Mouse (Mus musculus): ENCODE data around the gene Tepsin. TPM values are rescaled to one million over a fixed set of nuclear protein-coding genes. Genes with fewer than 3 reads are reported as not detected.

Tepsin gene
- polyA plus RNA-seq (2015; fragmentation: Nextera tagmentation; extraction: Ambion mirVana), result 17.7 and 19.0 TPM in 2 replicates

- peak within 1 kb of the TSS; percentile 86 for H3K9ac ChIP-seq
- peak; percentile 98 for ATAC-seq (ENCODE audit: insufficient read depth, low FRiP score, low read depth)
- under 1% methylated on average over 77 of the region's 77 CpGs for WGBS
- H3K4me1 ChIP-seq, result peaks cover 18% of the 10 kb centered on the region
- H3K9me3 ChIP-seq, result no peaks in the 10 kb centered on the region
- H3K36me3 ChIP-seq, result peaks cover 16% of the 10 kb centered on the region
- H3K27me3 ChIP-seq (replicated peaks), result no peaks in the 10 kb centered on the region
- H3K4me2 ChIP-seq, result peak within 1 kb of the TSS; percentile 89
- peak within 1 kb of the TSS; percentile 84 for H3K4me3 ChIP-seq (replicated peaks)
- peak within 1 kb of the TSS; percentile 96 for H3K27ac ChIP-seq
Observed at GRCm38 (mm10) chr11:120098588-120099511, at the start of gene Tepsin, which contains the start of gene Ndufaf8. Gene Tepsin (minus strand): TSS chr11:120098731. Gene Ndufaf8 (plus strand): TSS chr11:120098928.

- H3K9ac ChIP-seq, result no peak overlapping the region
- no peak for ATAC-seq (ENCODE audit: insufficient read depth, low FRiP score, low read depth)
- 0 out of 2 replicates have a peak overlapping the region, but pooled peaks have one; percentile 23 for H3K27ac ChIP-seq
Observed at GRCm38 (mm10) chr11:120143708-120144497, 45.4 kb upstream of the Tepsin start.

GRCm38 (mm10) chr11:120142601-120143051, 44.1 kb upstream of the Tepsin start:
- H3K4me1 ChIP-seq, result peaks cover 21% of the 10 kb centered on the region
- 75% methylated on average over 3 of the region's 3 CpGs for WGBS
- H3K27ac ChIP-seq, result peak overlapping the region; percentile 23
- no peaks in the 10 kb centered on the region for H3K36me3 ChIP-seq
- no peak overlapping the region for H3K4me2 ChIP-seq
- no peak overlapping the region for H3K9ac ChIP-seq
- no peak overlapping the region for H3K4me3 ChIP-seq (replicated peaks)
- no peaks in the 10 kb centered on the region for H3K27me3 ChIP-seq (replicated peaks)
- ATAC-seq (ENCODE audit: insufficient read depth, low FRiP score, low read depth), result peak; percentile 65
- H3K9me3 ChIP-seq, result no peaks in the 10 kb centered on the region

More at GRCm38 (mm10) chr11:120143708-120144497, 45.4 kb upstream of the Tepsin start:
- 61% methylated on average over 13 of the region's 13 CpGs for WGBS
- Histone ChIP-seq H3K4me2 (no peak overlapping the region), H3K4me3 (replicated peaks) (no peak overlapping the region), H3K27me3 (replicated peaks) (no peaks in the 10 kb centered on the region), H3K9me3 (no peaks in the 10 kb centered on the region), H3K36me3 (no peaks in the 10 kb centered on the region), H3K4me1 (peaks cover 23% of the 10 kb centered on the region)

GRCm38 (mm10) chr11:120140255-120140654, 41.7 kb upstream of the Tepsin start:
- Histone ChIP-seq H3K9ac (no peak overlapping the region), H3K4me3 (replicated peaks) (no peak overlapping the region), H3K27ac (no peak overlapping the region), H3K4me1 (peaks cover 37% of the 10 kb centered on the region), H3K9me3 (no peaks in the 10 kb centered on the region), H3K36me3 (no peaks in the 10 kb centered on the region), H3K4me2 (no peak overlapping the region), H3K27me3 (replicated peaks) (no peaks in the 10 kb centered on the region)
- no peak for ATAC-seq (ENCODE audit: insufficient read depth, low FRiP score, low read depth)
- 70% methylated on average over 6 of the region's 6 CpGs for WGBS

GRCm38 (mm10) chr11:120139309-120139731, 40.8 kb upstream of the Tepsin start:
- no peak overlapping the region for H3K9ac ChIP-seq
- H3K27ac ChIP-seq, result no peak overlapping the region
- H3K27me3 ChIP-seq (replicated peaks), result no peaks in the 10 kb centered on the region
- H3K4me1 ChIP-seq, result peaks cover 44% of the 10 kb centered on the region
- no peaks in the 10 kb centered on the region for H3K9me3 ChIP-seq
- no peak overlapping the region for H3K4me3 ChIP-seq (replicated peaks)
- no peak overlapping the region for H3K4me2 ChIP-seq
- no peak for ATAC-seq (ENCODE audit: insufficient read depth, low FRiP score, low read depth)
- 78% methylated on average over 10 of the region's 10 CpGs for WGBS
- no peaks in the 10 kb centered on the region for H3K36me3 ChIP-seq

- Histone ChIP-seq H3K9me3 (no peaks in the 10 kb centered on the region), H3K4me1 (peaks cover 34% of the 10 kb centered on the region), H3K4me3 (replicated peaks) (no peak overlapping the region), H3K9ac (no peak overlapping the region), H3K36me3 (no peaks in the 10 kb centered on the region), H3K4me2 (peak overlapping the region; percentile 19; the same call in 1 of the 2 replicates), H3K27ac (peak overlapping the region; percentile 76), H3K27me3 (replicated peaks) (no peaks in the 10 kb centered on the region)
- ATAC-seq (ENCODE audit: insufficient read depth, low FRiP score, low read depth), result peak; percentile 31; the same call in 1 of the 2 replicates
- 40% methylated on average over 5 of the region's 5 CpGs for WGBS
Observed at GRCm38 (mm10) chr11:120137625-120138004, 39.1 kb upstream of the Tepsin start.

- ATAC-seq (ENCODE audit: insufficient read depth, low FRiP score, low read depth), result peak; percentile 81
- Histone ChIP-seq H3K27me3 (replicated peaks) (no peaks in the 10 kb centered on the region), H3K27ac (peak overlapping the region; percentile 76), H3K36me3 (no peaks in the 10 kb centered on the region), H3K4me2 (peak overlapping the region; percentile 19), H3K9me3 (no peaks in the 10 kb centered on the region), H3K4me3 (replicated peaks) (no peak overlapping the region), H3K9ac (no peak overlapping the region), H3K4me1 (peaks cover 34% of the 10 kb centered on the region)
- 58% methylated on average over 23 of the region's 23 CpGs for WGBS
Observed at GRCm38 (mm10) chr11:120136796-120137624, 38.5 kb upstream of the Tepsin start.

- H3K27me3 ChIP-seq (replicated peaks), result no peaks in the 10 kb centered on the region
- H3K9me3 ChIP-seq, result no peaks in the 10 kb centered on the region
- H3K4me1 ChIP-seq, result peaks cover 34% of the 10 kb centered on the region
- no peak overlapping the region for H3K9ac ChIP-seq
- H3K4me2 ChIP-seq, result peak overlapping the region; percentile 19; the same call in 1 of the 2 replicates
- no peak for ATAC-seq (ENCODE audit: insufficient read depth, low FRiP score, low read depth)
- H3K36me3 ChIP-seq, result peaks cover 4% of the 10 kb centered on the region; the same call in 1 of the 2 replicates
- WGBS, result 66% methylated on average over 8 of the region's 8 CpGs
- H3K27ac ChIP-seq, result peak overlapping the region; percentile 76
- H3K4me3 ChIP-seq (replicated peaks), result no peak overlapping the region
Observed at GRCm38 (mm10) chr11:120136195-120136594, 37.7 kb upstream of the Tepsin start.

- Histone ChIP-seq H3K9me3 (no peaks in the 10 kb centered on the region), H3K36me3 (peaks cover 5% of the 10 kb centered on the region), H3K4me2 (no peak overlapping the region), H3K4me1 (peaks cover 34% of the 10 kb centered on the region), H3K4me3 (replicated peaks) (no peak overlapping the region), H3K27ac (no peak overlapping the region), H3K9ac (no peak overlapping the region), H3K27me3 (replicated peaks) (no peaks in the 10 kb centered on the region)
- ATAC-seq (ENCODE audit: insufficient read depth, low FRiP score, low read depth), result no peak
- WGBS, result 82% methylated on average over 9 of the region's 9 CpGs
Observed at GRCm38 (mm10) chr11:120134847-120135530, 36.5 kb upstream of the Tepsin start.

- Histone ChIP-seq H3K9me3 (no peaks in the 10 kb centered on the region), H3K9ac (no peak overlapping the region), H3K27ac (no peak overlapping the region), H3K4me2 (no peak overlapping the region), H3K36me3 (peaks cover 13% of the 10 kb centered on the region), H3K4me3 (replicated peaks) (no peak overlapping the region), H3K4me1 (peaks cover 34% of the 10 kb centered on the region), H3K27me3 (replicated peaks) (no peaks in the 10 kb centered on the region)
- no peak for ATAC-seq (ENCODE audit: insufficient read depth, low FRiP score, low read depth)
- 82% methylated on average over 5 of the region's 5 CpGs for WGBS
Observed at GRCm38 (mm10) chr11:120134148-120134547, 35.6 kb upstream of the Tepsin start.

Measured in stomach, embryonic 15.5 days (tissue).